Mouse (Mus musculus): ENCODE data around the gene Ntpcr.

DNA sequence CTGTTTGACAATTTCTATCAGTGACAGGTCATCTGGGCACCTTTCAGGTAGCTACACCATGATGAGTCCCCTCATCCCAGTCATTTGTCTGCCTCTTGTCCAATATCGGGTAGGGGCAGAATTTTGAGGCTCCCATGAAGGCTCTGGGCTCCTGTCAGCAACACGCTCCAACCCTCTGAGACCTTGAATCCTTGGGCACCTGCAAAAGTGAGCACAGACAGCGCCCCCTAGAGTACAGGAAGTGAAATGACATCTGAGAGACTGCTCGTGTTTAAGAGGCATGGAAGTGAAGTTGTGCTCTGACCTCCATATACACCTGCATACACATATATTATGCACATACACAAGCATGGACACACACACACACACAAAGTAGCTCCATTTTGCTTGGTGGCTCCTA lies 10.8 kb upstream of the Ntpcr start:
- peak; percentile 41; the same call in 1 of the 2 replicates for TF ChIP-seq CTCF (IDR thresholded peaks at IDR 0.05; ENCODE audit: borderline replicate concordance, extremely low read depth, insufficient read depth, insufficient read length)
- TF ChIP-seq POLR2A (IDR thresholded peaks at IDR 0.05; ENCODE audit: borderline replicate concordance, extremely low read depth, insufficient read depth, insufficient read length, poor library complexity, severe bottlenecking) = no peak

Measured in brain, embryonic 14.5 days (tissue).